Mouse (Mus musculus) gastrocnemius, adult 18-20 months (tissue): ENCODE data around the gene Arid1b. TPM values are rescaled to one million over a fixed set of nuclear protein-coding genes. Genes with fewer than 3 reads are reported as not detected.

Source experiments
- DNase-seq: peaks from one replicate; pipeline ENCODE4 v3.0.0; 2021; ENCODE audit warnings: low spot score
- total RNA-seq, 2 experiments: library from RNA; stranded (reverse); gene quantifications; 2 replicates each; pipeline ENCODE4 v1.2.3; 2021

Gene Arid1b
- total RNA-seq, 2 experiments from 2014 or later = 35.4 to 37.0 TPM

DNA sequence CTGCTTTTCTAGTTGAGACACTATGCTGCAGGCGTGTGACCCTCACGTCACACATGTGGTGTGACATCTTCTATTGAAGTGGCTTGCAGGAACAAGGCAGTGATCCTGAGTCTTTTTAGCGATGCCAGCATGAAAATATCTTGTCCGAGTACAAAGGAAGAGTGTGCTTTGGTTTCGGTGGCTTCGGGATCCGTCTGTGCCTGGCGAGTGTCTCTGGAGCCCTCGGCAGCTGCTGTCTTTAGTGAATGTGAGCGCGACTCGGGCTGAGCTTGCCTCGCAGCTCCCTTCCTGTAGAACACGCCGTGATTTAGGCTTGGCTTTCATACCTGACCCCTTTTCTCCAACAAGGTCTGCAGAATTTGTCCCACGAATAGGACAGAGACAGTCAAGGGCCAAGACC lies 275.6 kb downstream of the Arid1b start:
- no peak for DNase-seq

DNA sequence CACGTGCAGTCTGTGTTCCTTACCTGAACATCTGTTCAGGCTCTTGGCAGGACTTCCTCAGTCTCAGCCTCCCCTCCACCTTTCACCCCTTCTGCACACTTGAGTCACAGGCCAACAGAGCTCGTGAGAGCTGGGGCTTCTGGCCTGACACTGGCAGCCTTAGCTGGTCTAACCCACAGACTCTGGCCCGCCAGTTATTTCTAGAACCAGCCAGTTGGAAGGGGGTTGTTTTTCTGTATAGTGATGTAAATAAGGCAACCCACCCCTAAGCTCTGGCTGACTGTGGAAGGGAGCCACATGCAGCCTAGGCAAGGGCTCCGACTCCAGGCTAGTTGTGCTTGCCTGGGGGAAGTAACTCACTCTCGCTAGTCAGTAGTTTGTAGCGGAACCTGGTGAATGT lies 276.7 kb downstream of the Arid1b start:
- no peak for DNase-seq

DNA sequence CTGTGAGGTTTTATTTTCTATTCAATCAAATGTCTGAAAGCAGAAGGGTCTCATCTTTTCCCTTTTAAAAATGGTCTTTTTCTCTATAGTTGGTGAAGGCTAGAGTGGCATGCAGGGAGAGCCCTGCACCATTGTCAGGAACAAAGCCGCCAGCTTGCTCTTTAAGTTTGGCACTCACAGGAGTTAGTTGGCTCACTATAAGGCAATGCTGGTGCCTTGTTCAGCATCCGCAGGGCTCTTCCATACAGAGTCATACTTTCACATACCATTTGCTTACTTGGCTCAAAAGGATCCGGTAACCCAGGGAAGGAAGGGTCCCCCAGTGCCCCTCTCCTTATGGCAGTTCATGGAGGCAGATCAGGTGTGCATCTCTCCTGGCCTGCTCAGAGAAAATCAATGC lies 279.0 kb downstream of the Arid1b start:
- no peak for DNase-seq

DNA sequence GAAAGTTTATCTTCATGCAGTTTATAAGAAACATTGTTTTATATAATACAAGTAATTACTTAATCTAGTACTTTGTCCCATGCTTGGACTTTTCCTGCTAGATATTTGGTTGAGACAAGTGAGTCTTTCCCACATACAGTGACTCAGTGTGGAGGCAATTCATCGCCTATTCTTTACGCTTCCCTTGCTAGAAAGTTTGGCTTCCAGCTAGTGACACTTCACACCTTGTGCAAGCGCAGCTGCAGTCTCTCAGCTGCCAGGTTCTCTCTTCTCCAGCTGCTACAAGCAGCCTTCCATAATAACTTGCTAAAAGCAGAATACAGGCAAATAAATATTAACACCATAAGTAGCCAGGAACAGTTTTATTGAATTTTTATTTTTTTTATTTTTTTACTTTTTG lies 279.6 kb downstream of the Arid1b start:
- no peak for DNase-seq

DNA sequence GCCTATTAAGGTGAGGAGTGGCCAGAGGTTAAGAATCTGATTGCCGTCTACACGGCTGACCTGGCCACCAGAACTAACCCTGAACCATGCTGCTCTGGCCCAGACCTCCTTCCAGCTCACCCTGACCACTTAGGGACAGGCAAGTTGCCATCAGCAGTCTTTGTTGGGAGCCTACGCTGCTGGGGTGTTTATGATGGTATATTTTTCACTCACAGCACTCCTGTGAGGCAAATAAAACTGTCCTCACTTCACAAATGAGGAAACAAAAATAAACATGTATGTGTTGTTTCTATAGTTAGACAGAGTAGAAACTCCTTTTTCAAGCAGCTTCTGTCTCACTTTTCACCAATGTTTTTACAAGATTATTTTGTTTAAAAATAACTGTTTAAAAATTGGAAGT lies 280.3 kb downstream of the Arid1b start:
- DNase-seq = no peak

DNA sequence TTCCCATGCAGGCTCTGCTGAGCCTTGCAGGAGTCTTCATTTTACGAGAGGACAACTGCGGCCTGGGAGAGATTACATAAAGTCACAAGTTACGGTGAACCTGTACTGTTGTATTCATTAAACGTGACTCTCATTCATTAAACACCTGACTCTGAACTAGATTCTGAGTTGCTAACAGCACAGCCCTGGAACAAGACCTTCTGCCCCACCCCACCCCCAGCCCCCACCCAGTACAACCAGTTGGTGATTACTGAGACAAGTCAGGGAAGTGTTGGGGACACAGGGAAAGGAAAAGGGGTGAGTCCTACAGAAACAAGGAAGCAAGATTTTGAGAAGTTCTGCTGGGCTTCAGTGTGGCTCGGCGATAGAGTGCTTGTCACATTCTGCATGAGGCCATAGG lies 281.6 kb downstream of the Arid1b start:
- DNase-seq = no peak

DNA sequence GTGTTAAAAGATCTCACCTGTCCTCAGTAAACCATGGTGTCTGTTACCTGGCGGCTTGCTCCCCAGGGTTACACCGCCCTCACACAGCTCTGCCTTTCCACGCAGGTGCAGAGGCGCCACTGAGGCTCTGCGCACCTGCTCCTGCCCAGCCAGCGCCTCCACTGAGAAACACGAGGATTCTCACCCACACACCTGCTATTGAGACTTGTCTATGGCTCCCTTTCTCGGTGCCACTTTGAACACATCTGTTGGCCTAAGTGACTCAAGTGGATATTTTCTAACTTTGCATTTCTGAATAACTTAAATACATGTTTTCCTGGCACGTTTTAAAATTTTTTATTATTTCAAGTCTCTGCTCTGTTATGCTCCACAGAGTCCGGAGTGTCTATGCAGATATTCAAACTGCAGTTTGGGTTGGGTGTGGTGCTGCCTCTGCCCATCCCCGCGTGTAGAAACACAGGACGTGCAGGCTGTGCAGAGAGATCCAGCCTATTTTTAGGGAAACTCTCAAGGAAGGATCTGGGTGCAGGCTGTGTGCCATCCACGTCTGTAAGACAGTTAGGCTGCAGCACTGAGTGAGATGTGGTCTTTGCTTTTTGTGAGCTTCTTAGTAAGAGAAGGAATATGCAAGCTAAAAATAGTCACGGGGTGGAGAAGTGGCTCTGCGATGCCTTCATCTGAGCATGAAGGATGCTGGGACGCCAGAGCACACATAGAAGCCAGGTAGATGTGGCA lies 283.2 kb downstream of the Arid1b start:
- DNase-seq = no peak

DNA sequence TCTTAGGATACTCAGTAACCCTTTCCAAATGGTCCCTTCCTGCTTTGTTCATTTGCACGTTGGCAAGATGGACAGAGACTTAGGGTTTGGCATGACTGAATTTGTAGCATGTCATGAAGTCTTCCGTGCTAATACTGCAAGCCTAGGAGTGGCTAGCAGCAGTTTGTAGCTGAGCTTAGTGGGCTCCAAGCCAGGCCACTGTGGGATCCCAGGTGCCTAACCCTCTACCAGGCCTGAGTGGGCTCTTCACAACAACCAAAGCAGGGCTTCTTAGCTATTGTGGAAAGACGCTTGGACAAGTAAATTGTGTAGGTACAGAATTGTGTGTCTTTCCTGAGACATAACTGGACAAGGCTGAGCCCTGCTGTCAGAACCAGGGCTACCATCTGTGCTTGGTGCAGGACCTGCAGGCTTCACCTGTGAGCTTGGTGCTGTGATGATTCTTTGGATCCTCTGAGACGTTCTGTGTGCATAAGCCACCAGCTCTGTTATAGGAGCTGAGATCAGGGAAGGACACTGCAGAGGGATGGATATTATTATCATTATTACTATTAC lies 286.4 kb downstream of the Arid1b start:
- DNase-seq = no peak

DNA sequence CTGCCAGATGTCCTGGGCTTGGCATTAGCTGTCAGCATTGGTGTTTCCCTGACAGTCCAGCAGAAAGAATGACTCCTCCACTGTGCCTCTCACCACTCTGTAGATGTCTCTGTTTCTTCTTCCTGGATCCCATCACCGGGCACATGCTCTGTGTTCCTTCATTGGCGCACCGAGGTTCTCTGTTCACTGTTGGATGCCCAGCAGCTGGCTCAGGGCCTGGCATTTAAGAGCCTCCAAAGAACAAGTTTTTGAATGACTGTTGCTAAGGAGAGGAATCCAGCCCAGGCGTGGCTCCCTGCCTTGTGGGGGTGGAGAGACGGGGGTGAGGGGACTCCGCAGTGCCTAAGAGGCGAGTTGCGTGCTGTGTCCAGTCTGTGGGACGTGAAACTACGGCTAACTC lies 290.7 kb downstream of the Arid1b start:
- DNase-seq = no peak

DNA sequence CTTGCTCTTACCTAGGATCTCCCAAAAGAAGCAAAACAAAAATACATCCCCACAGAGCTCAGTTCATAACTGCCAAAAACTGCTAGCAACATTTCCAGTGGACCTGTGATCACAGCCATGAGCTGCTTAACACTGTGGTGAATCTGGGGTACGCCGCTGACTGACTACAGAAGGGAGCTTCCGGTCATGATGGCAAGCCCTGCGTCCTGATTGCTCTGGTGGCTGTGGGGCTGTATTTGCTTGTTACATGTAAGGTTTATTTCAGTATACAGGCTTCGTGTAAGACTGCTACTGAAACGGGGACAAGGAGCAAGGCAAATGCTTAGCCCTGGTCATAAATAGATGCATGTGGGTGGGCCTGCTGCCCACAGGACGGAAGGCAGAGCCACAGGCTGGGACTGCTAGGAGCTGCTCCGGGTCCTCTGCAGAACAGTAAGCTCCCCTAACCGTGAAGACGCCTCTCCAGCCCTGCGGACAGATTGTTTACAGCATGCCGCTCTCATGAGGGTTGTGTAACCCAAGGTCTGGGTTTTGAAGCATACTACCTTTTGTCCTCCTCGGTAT lies 291.8 kb downstream of the Arid1b start:
- DNase-seq = no peak

DNA sequence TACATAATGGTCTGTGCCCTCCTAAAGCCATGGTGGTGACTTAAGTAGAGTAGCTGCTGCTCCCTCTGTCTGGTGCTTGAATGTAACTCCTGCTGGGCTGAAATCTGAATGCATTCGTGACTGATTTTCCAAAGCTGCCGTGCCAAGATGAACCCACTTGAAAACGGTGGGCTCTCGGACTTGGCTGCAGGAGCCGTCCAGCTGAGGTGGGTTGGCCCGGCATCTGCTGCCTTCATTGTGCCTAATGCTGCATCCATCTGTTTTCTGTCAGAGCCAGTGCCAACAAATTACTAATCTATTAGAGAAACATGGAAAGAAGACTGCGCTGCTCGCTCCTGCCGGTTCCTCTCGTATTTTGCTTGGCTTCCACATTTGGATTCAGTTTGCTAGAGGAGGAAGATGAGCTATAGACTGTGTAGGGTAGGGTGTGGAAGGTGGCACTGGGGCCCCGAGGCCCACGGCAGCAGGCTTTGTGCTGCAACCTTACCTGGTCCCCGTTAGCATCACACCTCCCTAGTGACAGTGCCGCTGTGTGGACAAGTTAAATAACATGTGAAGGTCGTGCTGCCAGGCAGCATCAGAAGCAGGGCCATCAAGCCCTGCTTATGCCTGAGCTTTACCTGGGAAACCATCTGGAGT lies 292.6 kb downstream of the Arid1b start:
- DNase-seq = no peak

DNA sequence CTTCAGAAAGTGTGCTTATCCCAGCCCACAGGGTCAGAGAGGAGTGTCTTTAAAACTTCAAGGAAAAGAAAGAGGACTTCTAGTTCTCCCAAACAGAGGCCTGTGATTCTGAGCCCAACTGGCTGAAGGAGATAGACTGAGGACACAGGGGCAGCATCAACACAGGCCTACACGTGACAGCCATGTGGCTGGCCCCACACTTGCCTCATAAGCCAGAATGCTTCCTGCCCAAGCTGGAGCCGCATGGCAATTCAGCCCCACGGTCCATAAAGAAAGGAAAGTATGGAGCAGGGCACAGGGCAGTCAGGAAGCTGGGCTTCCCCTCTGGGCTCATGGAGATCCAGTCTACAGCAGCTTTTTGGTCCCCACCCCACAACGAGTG lies 293.1 kb downstream of the Arid1b start:
- no peak for DNase-seq

DNA sequence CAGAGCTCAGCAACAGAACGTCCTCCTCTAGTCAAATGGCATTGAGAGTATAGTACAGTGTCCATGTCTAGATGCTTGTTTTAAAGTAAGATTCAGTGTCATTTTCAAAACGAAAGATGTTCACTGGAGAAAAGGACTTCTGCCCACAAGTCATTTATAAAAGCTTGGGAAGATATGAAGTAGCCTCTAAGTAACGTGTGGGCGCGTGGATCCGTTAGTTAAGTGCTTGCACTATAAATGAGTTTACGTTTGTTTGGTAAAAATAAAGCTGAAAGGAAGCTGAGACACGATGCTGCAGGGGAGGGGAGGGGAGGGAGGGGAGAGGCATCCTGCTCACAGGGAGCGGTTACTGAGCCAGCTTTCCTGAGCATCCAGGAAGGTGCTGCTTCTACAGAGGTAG lies 293.5 kb downstream of the Arid1b start:
- DNase-seq = no peak

DNA sequence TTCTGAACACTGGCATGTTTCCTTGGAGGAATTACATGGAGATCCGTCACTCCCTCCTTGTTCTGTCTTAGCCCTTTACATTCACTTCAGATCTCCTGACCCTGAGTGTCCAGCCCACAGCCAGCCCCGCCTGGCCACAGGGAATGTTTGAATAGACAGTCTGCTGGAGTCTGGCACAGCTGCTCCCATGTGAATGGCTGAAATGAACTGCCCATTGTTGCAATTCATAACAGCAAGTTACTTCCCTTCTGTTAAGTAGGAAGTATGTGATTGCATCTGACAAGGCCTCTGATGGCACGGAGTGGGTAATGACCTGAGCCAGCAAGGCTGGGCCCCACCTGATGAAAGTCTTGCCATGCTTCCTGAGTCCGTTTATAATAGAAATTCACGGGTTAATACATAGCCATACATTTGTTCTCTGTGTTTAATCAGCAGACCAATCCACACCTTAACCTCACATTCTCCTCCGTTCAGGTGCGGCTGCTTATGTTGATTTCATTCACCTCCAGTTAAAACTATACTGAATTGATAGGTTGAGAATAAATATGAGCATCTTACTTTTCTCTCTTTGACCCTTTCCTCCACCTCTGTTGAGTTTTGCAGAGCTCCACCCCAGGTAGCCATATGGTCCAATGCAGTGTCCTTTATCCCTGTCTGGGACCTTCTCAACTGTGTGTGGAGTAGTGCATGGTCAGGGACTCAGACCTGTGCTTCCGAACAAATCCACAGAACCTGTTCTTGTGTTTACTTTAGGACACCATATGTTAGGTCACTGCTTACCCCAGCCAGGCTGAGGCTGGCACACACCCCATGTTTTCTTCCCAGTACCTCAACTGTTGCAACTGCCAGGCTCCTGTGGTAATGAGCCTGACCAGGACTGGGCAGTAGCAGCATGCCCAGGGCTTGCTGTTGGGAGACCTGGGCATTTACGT lies 299.8 kb downstream of the Arid1b start:
- no peak for DNase-seq

DNA sequence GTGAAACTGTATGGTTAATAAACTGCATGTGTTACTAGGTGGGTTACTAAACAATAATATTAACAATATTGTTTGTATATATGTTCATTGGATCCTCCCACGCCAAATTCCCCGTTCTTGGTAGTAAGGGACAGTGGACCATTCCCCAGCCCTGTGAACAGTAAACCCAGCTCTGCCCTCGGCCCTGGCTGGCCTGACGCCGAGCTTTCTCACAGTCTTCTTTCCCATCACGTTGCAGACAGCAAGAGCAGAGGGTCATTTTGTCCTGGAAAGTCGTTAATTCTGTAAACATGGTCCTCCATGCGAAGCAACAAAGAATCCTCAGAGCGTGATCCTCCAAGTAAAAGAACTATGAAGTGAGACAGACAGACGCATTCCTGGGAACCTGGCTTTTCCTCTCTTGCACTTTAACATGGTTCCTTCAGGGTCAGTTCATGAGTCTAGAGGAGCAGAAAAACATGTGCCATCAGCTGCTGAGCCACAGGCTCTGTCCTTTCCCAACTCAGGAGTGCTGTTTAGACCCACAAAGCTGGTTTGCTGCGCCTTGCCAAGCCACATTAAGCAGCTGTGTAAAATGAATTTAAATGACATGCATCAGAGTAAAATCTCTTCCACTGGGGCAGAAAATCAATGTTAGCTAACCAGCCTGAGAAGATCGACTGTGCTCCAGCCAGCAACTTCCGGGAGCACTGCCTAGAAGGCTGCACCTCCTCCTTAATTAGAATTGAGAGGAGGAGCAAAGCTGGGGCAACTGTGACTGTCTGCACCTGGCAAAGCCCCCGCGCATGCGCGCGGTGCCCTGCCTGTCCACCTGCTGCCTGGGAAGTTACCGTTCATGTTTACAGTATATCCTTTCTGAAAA lies 301.2 kb downstream of the Arid1b start:
- peak; percentile 80 for DNase-seq

DNA sequence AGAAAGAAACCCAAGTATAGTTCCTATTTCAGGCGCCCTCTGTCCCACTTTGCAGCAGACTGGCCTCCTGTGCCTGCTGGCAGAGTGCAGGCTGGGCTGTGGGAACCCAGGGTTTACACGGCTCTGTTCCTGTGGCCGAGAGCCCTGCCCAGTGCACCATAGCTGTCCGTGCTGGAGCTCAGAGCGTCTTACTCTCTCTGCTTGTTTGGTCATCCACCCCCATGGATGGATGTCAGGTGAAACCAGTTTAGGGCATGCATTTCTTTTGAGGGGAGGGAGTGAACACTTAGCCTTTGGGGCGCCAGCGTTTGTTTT lies 301.8 kb downstream of the Arid1b start:
- no peak for DNase-seq

DNA sequence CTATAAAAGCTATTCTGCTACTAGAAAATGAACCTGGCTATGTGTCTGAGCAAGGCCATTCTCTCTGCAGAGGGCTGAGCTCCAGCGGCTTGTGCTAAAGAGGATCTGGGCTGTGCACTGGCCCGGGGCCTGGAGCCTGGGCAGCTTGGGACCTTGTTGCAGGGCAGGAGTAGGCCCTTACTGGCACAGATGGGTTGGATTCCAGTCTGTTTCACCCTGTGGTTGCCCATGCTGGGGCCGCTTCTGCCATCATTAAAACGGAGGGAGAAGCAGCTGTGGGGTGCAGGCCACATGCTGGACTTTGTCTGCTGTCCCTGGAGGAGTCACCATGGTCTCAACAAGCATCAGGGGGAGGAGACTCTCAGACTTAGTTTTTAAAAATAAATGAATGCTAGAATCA lies 303.4 kb downstream of the Arid1b start:
- no peak for DNase-seq

DNA sequence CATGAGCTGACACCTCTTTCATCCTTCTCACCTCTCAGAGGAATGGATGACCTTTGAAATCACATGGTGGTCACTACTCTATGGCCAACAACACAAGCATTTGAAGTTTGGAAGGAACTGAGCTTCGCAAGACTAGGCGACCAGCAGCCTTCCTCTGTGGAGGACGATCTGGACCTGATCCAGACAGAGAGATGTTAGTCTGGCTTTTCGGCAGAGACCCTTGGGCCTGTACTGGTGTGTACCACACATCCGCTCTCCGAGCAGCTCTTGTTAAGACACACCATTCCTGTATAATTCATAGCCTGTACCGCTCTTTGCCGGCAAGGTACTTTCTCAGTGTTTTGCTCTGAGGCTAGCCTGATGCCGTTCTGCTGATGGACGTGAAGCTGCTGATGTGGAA lies 303.9 kb downstream of the Arid1b start:
- no peak for DNase-seq

DNA sequence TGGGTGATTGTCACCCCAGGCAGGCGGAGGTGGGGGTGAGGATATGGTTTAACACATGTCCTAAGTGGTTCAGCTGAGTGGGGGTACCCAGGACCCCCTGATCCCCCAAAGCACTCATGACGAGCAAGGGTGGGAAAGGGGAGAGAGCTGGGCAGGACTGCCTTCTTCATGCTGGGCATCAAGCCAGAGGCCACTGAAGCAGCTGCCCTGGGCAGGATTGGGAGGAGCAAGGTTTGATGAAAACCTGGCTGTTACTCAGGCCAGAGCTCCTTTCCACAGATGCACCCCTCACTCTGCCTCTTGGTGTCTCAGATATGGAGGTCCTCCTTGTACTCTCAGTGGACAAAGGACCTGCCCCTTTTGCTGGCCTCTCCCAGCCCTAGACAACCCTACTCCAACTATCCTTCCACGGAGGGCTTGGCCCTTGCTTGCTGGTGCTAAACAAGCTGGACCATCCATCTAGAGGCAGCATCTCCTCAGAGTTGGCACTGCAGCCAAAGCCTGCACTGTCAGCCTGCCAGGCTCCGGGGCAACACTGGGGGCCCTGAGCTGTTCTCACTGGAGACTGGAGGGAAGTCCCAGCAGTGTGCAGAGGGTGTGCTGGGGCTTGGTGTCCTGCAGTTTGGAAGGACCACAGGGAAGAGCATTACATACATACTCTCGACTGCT lies 304.9 kb downstream of the Arid1b start:
- no peak for DNase-seq

DNA sequence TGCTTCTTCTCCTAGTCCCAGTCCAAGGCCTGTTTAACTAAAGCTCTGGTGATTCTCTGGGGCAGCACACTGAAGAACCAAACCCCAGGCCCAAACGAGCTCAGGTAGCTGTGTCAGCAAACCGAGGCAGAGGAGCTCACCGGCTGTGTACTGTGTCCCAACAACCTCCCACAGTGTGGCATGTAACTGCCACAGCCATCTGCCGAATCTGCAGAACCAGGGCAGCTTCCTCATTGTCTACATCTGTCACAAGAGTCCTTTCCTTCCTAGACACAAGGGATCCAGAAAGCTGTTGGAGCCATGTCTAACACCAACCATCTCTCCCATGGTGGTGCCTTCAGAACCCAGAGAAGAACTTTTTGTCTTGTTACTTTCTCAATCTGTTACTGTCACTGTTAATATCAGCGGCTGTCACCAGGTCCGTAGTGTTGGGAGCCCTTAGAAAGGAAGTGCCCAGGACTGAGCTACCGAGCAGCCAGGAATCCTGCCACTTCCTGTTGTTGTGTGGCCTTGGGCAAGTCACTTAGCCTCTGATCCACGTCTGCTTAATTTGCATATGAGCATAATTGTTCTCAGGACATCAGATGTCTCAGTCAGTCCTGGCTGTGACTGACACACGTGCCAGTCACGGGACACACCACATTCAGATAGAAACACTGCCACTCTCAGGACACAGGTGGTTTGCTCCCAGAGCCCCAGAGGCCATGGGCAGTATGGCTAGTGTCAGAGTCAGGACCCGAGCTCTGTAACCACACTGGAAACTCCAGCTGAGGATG lies 309.0 kb downstream of the Arid1b start:
- no peak for DNase-seq
